Mouse (Mus musculus) heart, embryonic 10.5 days (tissue): ENCODE data around the gene Hoxd13. TPM values are rescaled to one million over a fixed set of nuclear protein-coding genes. Genes with fewer than 3 reads are reported as not detected.

ENCODE experiments used
- DNase-seq: peaks from one replicate; pipeline ENCODE4 v3.0.0-alpha.2; 2017; ENCODE audit warnings: low spot score
- H3K27ac ChIP-seq: fragments of 300-500 bp; sonication (generic); 2 replicates; pipeline ENCODE4 v1.5.1; 2016; ENCODE audit warnings: mild to moderate bottlenecking
- H3K27me3 ChIP-seq: fragments of 300-500 bp; sonication (generic); 2 replicates; pipeline ENCODE4 v1.6.1; 2016; ENCODE audit warnings: mild to moderate bottlenecking; ENCODE audit not compliant: poor library complexity, insufficient read depth, severe bottlenecking
- H3K36me3 ChIP-seq: fragments of 300-500 bp; sonication (generic); 2 replicates; pipeline ENCODE4 v1.6.1; 2016; ENCODE audit warnings: mild to moderate bottlenecking, moderate library complexity
- H3K4me1 ChIP-seq: fragments of 300-500 bp; sonication (generic); 2 replicates; pipeline ENCODE4 v1.6.1; 2016; ENCODE audit warnings: mild to moderate bottlenecking
- H3K4me3 ChIP-seq: fragments of 300-500 bp; sonication (generic); 2 replicates; pipeline ENCODE4 v1.5.1; 2016; ENCODE audit warnings: mild to moderate bottlenecking, moderate library complexity
- H3K9me3 ChIP-seq: fragments of 300-500 bp; sonication (generic); 2 replicates; pipeline ENCODE4 v1.6.1; 2016; ENCODE audit warnings: mild to moderate bottlenecking, moderate library complexity
- WGBS: fragments of 180-500 bp; shearing (Covaris S2); methylation state at CpG from one replicate; pipeline ENCODE4 v1.1.7; 2016; 5-methylcytosine and 5-hydroxymethylcytosine counted together
- polyA plus RNA-seq: library from polyadenylated mRNA; unstranded; fragments of >200 nt; fragmentation: Nextera tagmentation; extraction: Ambion mirVana; gene quantifications from 2 replicates; pipeline ENCODE4 v1.2.1, GENCODE M21; 2016

Hoxd13 gene
- polyA plus RNA-seq: 0.40 TPM in 1 of 2 replicates, not detected in the other

DNA sequence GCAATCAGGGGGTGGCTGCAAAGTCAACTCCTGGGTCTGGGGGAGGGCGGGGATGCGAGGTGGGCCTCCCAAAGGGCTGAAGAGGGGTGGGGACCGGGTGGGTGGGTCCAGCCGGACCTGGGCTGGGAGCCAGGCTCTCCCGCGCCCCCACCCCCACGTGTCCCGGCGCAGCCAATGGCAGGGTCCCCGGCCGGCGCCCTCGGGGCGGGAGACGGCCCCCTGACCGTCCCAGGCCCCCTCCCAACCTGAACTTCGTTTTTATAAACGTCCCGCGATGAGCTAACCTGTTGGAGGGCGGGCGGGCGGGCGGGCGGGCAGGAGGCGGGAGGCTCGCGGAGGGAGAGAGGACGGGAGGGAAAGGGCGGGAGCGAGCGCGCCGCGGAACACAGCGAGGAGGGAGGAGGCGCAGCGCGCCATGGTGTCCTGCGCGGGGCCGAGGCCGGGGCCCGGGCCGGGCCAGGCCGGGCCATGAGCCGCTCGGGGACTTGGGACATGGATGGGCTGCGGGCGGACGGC lies at the start of gene Hoxd13:
TSS of gene Hoxd13 (plus strand) at position 469 of the 516 bp plus-strand sequence.
- WGBS: under 1% methylated on average over 48 of the region's 51 CpGs

DNA sequence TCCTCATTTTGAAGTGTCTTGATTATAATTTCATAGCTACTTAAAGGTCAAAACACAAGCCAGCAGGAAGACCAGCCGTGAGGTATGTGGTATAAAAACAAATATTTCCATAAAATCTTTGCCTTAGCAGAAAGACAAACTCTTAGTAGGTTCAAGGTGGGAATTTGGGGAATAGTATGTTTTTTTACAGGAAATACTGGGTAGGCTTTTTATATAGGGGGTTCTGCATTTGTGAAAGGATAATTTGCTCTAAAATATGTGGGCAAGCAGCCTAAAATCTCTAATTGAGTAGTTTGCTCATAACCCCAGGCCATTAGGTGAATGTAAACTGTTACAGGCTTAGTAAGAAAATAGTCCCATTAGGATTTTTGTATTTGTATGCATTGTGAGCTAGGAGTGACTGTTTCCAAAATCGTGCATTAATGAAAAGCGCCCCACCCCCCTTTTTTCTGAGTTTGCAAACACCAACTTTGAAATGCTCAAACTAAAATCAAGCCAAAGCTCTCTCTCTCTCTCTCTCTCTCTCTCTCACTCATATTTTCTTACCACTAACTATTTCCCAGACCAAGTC lies 48.3 kb upstream of the Hoxd13 start:
- WGBS: 84% methylated on average over 3 of the region's 3 CpGs
- H3K27me3 ChIP-seq: no peaks in the 10 kb centered on the region
- no peaks in the 10 kb centered on the region for H3K9me3 ChIP-seq
- H3K27ac ChIP-seq: no peak overlapping the region
- no peak for DNase-seq
- no peak overlapping the region for H3K4me3 ChIP-seq
- no peaks in the 10 kb centered on the region for H3K36me3 ChIP-seq
- H3K4me1 ChIP-seq: no peaks in the 10 kb centered on the region

More for the DNA sequence above, at the start of gene Hoxd13:
- no peaks in the 10 kb centered on the region for H3K9me3 ChIP-seq
- no peaks in the 10 kb centered on the region for H3K36me3 ChIP-seq
- peaks cover 100% of the 10 kb centered on the region for H3K27me3 ChIP-seq
- no peak for DNase-seq
- peak within 1 kb of the TSS; percentile 54 for H3K4me3 ChIP-seq
- peaks cover 18% of the 10 kb centered on the region for H3K4me1 ChIP-seq
- no peak within 1 kb of the TSS for H3K27ac ChIP-seq

DNA sequence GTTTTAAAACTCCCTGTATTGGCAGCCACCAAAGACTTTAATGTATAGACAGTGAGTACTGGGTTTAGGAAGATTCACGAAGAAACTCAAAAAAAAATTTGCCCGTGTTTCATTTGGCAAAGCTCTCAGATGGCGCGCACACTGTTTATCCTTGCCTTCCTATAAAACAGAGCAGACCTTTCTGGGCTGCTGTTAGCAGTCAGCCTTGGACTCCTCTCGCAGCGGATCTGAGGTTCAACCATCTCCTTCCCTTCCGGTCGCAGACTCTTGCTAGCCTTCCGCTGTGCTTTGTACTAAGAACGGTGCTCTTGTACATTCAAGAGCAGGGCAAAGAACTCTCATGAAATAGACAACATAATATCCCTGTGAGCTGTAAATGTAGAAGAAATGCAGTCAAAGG lies 47.7 kb upstream of the Hoxd13 start:
- Histone ChIP-seq H3K27me3 (no peaks in the 10 kb centered on the region), H3K27ac (no peak overlapping the region), H3K9me3 (no peaks in the 10 kb centered on the region), H3K36me3 (no peaks in the 10 kb centered on the region), H3K4me3 (no peak overlapping the region), H3K4me1 (no peaks in the 10 kb centered on the region)
- no peak for DNase-seq
- 86% methylated on average over 10 of the region's 10 CpGs for WGBS

DNA sequence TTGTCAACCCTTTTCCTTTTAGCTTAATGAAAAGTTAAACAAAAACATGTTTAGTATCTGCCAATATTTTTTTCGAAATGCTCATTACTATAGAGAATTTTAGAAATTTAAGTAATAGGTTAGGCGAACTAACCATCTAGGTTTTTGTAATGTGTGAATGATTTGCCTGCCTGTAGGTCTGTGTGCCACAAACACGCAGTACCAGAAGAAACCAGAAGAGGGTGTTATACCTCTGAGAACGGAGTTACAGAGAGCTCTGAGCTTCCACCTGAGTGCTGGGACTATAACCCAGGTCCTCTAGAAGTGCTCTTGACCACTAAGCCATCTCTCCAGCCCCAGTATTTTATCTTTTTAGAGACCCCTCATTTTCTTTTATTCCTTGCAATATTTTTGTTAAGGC lies 32.7 kb upstream of the Hoxd13 start:
- no peak for DNase-seq
- Histone ChIP-seq H3K9me3 (no peaks in the 10 kb centered on the region), H3K4me1 (no peaks in the 10 kb centered on the region), H3K4me3 (no peak overlapping the region), H3K27ac (no peak overlapping the region), H3K27me3 (no peaks in the 10 kb centered on the region), H3K36me3 (no peaks in the 10 kb centered on the region)
- 54% methylated on average over 4 of the region's 4 CpGs for WGBS

DNA sequence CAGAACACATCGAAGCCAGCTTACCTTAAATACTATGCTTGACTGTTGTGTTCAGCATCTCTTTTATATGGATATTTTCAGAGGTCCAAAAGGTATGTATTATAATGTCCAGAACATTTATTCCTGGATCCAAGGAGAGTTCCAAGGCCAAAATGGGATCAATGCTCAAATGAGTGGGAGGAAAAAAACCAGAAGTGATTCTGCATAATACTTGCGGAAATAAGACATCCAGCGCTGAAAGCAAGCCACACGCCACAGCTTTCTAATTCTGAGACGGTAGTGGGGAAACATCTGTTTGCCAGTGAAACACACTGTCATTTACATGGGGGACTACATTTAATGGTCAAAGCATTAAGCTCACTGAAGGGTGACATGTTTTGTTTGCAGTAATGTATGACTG lies 25.7 kb upstream of the Hoxd13 start:
- H3K27me3 ChIP-seq: peaks cover 39% of the 10 kb centered on the region
- WGBS: 71% methylated on average over 5 of the region's 5 CpGs
- H3K36me3 ChIP-seq: no peaks in the 10 kb centered on the region

DNA sequence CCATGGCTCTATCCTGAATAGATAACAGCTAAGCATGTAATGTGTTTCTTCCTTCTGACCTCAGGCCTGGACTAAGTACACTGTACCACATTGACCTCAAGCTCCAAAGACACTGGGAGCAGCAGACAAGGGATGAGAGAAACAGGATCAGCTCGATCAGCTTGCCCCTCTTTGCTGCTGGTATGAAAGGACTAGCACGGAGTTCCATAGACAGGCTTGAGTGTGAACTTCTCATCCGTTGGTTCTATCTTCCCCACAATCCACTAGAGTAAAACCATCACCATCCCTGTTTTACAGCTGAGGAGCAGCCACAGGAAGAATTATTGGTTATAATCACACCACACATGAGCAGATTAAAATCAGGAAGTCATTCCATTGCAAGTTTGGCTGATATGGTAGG lies 22.5 kb upstream of the Hoxd13 start:
- peaks cover 71% of the 10 kb centered on the region for H3K27me3 ChIP-seq
- H3K4me3 ChIP-seq: no peak overlapping the region
- H3K27ac ChIP-seq: no peak overlapping the region
- 77% methylated on average over 3 of the region's 3 CpGs for WGBS
- no peaks in the 10 kb centered on the region for H3K4me1 ChIP-seq
- H3K9me3 ChIP-seq: no peaks in the 10 kb centered on the region
- H3K36me3 ChIP-seq: no peaks in the 10 kb centered on the region
- no peak for DNase-seq

More for the DNA sequence above, 25.7 kb upstream of the Hoxd13 start:
- H3K9me3 ChIP-seq: no peaks in the 10 kb centered on the region
- DNase-seq: no peak
- no peak overlapping the region for H3K4me3 ChIP-seq
- H3K27ac ChIP-seq: no peak overlapping the region
- H3K4me1 ChIP-seq: no peaks in the 10 kb centered on the region

DNA sequence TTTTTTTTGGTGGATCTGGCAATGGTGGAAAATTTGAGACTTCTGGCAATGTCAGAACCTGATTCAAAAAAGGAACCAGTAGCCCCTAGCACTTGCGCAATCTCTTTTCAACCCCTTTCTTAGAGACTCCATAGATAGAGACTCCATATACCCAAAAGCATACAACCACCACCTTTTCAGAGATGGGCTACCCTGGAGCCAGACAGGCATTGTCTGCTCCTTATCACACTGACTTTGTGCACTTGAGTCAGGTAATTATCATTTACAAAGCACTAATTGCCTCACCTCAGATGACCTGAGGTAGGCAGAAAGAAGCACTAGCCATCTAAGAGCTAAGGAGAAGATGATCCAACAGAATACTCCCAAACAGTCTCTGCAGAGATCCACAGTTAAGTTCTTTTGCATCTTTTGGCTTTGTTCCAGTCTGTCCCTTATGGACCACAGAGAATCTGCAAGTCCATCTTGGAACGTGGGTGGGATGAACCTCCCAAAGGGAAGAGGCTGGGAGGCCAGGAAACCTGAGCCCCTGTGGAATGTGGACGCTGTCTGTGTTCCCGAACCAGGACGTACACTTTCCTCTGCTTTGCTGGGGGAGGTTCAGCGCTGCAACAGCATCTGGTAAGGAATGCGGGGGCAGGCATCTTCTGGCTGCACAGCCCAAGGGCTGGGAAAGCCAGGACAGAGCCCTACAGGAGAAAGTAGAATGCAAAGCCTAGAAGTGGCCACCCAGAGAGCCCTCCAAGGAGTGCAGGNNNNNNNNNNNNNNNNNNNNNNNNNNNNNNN lies 20.8 kb upstream of the Hoxd13 start:
- WGBS: 13% methylated on average over 7 of the region's 7 CpGs
- H3K4me3 ChIP-seq: no peak overlapping the region
- no peak for DNase-seq
- no peak overlapping the region for H3K27ac ChIP-seq
- H3K4me1 ChIP-seq: no peaks in the 10 kb centered on the region
- H3K36me3 ChIP-seq: no peaks in the 10 kb centered on the region
- H3K9me3 ChIP-seq: no peaks in the 10 kb centered on the region
- H3K27me3 ChIP-seq: peaks cover 88% of the 10 kb centered on the region

DNA sequence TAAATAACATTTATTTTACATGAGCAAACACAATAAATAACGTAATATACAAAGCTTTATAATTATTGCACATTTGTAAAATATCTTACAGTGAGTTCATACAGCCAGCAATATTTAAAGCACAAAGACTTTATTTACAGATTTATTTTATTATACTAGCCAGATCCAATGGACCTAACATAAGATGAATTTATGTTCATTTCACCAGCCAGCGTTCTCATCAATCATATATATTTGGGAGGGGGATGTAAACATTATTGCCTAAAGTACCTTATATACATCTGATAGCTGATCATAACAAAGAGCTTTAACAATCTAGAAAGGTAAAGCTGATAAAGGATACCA lies 15.1 kb upstream of the Hoxd13 start:
- Histone ChIP-seq H3K27ac (no peak overlapping the region), H3K27me3 (peaks cover 99% of the 10 kb centered on the region), H3K4me1 (peaks cover 21% of the 10 kb centered on the region), H3K4me3 (no peak overlapping the region), H3K9me3 (no peaks in the 10 kb centered on the region), H3K36me3 (no peaks in the 10 kb centered on the region)
- DNase-seq: no peak
- 37% methylated on average over 2 of the region's 2 CpGs for WGBS

DNA sequence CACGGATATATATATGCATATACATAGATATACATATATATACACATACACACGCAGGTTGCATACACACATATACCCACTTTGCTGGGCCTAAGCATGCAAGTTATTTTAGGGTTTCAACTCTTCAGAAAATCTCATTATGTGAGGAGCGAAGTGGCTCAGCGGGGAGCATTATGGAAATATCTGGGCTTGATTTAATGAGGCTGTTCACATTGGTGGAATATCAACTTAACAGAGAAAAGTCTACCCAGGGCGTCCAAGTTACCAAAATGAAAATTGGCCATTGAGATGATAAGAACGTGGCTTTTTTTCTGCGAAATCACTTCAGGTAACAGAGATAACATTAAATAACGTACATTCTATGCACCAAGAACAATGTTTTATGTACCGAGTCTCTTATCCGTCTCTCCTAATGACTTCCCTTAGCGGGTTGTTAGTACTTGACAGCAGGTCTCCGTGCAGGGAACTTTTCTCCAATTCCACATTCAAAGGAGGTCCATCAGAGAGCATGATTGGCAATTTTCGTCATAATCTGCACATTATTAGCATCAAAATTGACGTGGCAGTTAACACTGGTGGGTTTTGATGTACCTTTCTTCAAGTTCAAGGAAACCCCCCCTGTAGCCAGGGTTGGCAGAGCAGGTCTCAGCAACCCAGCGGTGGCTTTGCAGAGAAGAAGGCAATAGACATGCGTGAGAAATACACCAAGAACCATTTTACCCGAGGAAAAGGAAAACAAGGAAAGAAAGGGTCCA lies 14.2 kb upstream of the Hoxd13 start:
- H3K4me3 ChIP-seq: no peak overlapping the region
- H3K27ac ChIP-seq: no peak overlapping the region
- 12% methylated on average over 17 of the region's 17 CpGs for WGBS
- H3K4me1 ChIP-seq: peaks cover 26% of the 10 kb centered on the region
- DNase-seq: no peak
- no peaks in the 10 kb centered on the region for H3K9me3 ChIP-seq
- no peaks in the 10 kb centered on the region for H3K36me3 ChIP-seq
- peaks cover 99% of the 10 kb centered on the region for H3K27me3 ChIP-seq

DNA sequence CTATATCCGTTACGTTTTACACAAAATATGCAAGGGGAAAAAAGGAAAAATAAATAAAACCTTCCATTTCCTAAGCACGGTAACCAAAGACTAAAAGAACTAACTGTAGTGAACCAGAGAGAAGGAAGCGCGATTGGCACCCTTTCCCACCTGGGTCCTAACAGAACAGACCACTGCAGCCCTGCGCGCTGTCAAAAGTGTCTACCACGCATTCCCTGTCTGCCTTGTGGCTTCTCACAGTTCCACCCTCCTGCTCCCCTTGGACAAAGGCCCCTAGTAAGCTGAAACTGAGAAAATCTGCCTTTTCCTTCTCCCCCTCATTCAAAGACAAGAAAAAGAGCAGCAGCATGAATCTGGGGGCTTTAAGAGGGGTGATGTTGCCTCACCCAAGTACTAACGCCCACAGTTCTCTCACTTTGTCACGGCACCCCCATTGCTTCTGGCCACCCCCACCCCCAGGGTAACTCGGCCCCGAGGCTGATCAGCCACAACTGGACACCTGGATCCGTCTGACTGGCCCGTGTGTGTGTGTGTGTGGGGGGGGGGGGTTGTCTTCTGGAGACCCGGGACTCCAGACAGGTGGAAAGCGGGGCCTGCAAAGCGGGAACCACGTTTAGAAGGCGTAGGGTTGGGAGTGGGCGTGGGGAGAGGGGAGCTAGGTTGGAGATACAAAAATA lies 13.2 kb upstream of the Hoxd13 start:
- Histone ChIP-seq H3K27ac (no peak overlapping the region), H3K9me3 (no peaks in the 10 kb centered on the region), H3K27me3 (peaks cover 99% of the 10 kb centered on the region), H3K4me1 (peaks cover 29% of the 10 kb centered on the region), H3K4me3 (peak overlapping the region; percentile 54; the same call in 1 of the 2 replicates), H3K36me3 (no peaks in the 10 kb centered on the region)
- no peak for DNase-seq
- 7% methylated on average over 20 of the region's 20 CpGs for WGBS

DNA sequence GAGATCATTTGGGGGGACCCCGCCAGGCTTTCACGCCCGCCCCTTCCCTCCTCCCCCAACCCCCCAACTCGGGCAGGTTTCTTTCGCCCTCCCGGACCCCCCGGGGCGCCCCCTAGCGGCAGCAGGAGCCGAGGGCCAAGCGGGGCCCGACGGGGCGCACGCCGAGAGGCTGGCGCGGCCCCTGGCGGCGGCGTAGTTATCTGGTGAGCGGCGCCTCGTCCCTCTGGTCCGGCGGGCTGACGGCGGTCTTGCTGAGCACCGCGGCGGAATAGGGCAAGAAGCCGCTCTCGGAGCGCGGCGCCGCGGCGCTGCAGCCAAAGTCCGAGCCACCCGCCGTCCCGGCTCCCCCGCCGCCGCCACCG lies 12.7 kb upstream of the Hoxd13 start:
- no peak for DNase-seq
- peak overlapping the region; percentile 54 for H3K4me3 ChIP-seq
- no peaks in the 10 kb centered on the region for H3K36me3 ChIP-seq
- no peaks in the 10 kb centered on the region for H3K9me3 ChIP-seq
- peaks cover 29% of the 10 kb centered on the region for H3K4me1 ChIP-seq
- H3K27ac ChIP-seq: no peak overlapping the region
- WGBS: under 1% methylated on average over 45 of the region's 47 CpGs
- H3K27me3 ChIP-seq: peaks cover 99% of the 10 kb centered on the region

DNA sequence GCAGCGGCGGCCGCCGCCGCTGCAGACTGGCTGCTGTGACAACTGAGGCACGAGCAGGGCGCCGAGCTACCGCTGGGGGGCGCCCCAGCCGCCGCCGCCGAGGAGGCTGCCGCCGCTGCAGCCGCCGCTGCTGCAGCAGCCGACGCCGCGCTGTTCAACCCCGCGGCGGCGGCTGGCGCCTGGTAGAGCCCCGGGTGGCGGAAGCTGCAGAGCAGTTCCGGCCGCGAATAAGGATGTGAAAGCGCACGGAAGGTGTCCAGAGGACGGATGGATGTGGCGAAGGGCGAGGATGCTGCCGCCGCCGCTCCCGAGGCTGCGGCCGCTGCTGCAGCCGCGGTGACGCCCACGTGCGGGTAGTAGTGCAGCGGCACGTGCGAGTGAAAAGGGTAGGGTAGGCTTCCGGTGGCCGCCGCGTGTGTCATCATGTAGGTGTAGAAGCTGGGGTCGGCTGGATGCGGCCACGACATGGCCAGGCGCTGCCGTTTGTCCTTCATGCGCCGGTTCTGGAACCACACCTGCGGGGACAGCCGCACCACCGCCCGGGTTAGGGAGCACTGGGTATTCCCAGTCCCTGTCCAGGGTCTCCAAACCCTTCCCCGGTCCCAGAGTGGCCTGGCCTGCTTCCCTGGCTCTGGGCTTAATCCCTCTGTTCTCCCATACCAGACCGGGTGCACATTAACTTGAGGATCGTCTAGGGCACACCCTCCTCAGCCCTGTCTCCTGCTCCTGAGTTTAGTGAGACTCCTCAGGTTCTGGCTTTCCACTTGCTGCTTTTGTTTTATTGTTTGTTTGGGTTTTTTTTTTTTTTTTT lies 12.1 kb upstream of the Hoxd13 start:
- peaks cover 29% of the 10 kb centered on the region for H3K4me1 ChIP-seq
- H3K27ac ChIP-seq: no peak overlapping the region; the same call in 1 of the 2 replicates
- no peaks in the 10 kb centered on the region for H3K9me3 ChIP-seq
- no peak for DNase-seq
- H3K27me3 ChIP-seq: peaks cover 99% of the 10 kb centered on the region
- WGBS: under 1% methylated on average over 68 of the region's 69 CpGs
- peak overlapping the region; percentile 54 for H3K4me3 ChIP-seq
- H3K36me3 ChIP-seq: no peaks in the 10 kb centered on the region
